Mouse (Mus musculus): ENCODE data around the gene Calml3.
A peak's percentile ranks its signal among the peaks of the same experiment; 100 is the strongest.

Gene Calml3

GRCm38 (mm10) chr13:3779575-3780226 lies 24.4 kb downstream of the Calml3 start:
- DNase-seq = no peak

GRCm38 (mm10) chr13:3778591-3779364 lies 25.3 kb downstream of the Calml3 start:
- no peak for DNase-seq

- DNase-seq = no peak
Measured at GRCm38 (mm10) chr13:3777216-3777912, 26.8 kb downstream of the Calml3 start.

GRCm38 (mm10) chr13:3776446-3776845 lies 27.7 kb downstream of the Calml3 start:
- peak; percentile 88 for DNase-seq

- no peak for DNase-seq
Measured at GRCm38 (mm10) chr13:3774991-3775390, 29.1 kb downstream of the Calml3 start.

- DNase-seq = peak; percentile 60
Measured at GRCm38 (mm10) chr13:3774280-3774679, 29.8 kb downstream of the Calml3 start.

GRCm38 (mm10) chr13:3773149-3773688 lies 30.9 kb downstream of the Calml3 start:
- no peak for DNase-seq

- DNase-seq = no peak
Measured at GRCm38 (mm10) chr13:3771221-3771620, 32.9 kb downstream of the Calml3 start.

- peak; percentile 28 for DNase-seq
Measured at GRCm38 (mm10) chr13:3770170-3771024, 33.7 kb downstream of the Calml3 start.

- DNase-seq = no peak
Measured at GRCm38 (mm10) chr13:3769531-3769930, 34.6 kb downstream of the Calml3 start.

- DNase-seq = no peak
Measured at GRCm38 (mm10) chr13:3768621-3769020, 35.5 kb downstream of the Calml3 start.

GRCm38 (mm10) chr13:3767086-3767485 lies 37.0 kb downstream of the Calml3 start:
- DNase-seq = no peak

GRCm38 (mm10) chr13:3765781-3766180 lies 38.3 kb downstream of the Calml3 start:
- DNase-seq = peak; percentile 29

- no peak for DNase-seq
Measured at GRCm38 (mm10) chr13:3761131-3761530, 43.0 kb downstream of the Calml3 start.

- DNase-seq = no peak
Measured at GRCm38 (mm10) chr13:3758347-3758746, 45.8 kb downstream of the Calml3 start.

- no peak for DNase-seq
Measured at GRCm38 (mm10) chr13:3753291-3753690, 50.8 kb downstream of the Calml3 start.

All from right cerebral cortex, adult 18-20 months (tissue).